Mouse (Mus musculus) lung, adult 2 months (tissue): ENCODE measurements around the gene Rgsl1. TPM values are rescaled to one million over a fixed set of nuclear protein-coding genes. Genes with fewer than 3 reads are reported as not detected.

ENCODE experiments used
- DNase-seq: peaks from one replicate; pipeline ENCODE4 v3.0.0; 2022
- H3K4me1 ChIP-seq: fragments of 200-500 bp; 2 replicates; pipeline ENCODE4 v1.6.1; 2011; ENCODE audit warnings: low read length; ENCODE audit not compliant: control insufficient read depth, insufficient read depth
- H3K4me3 ChIP-seq: fragments of 200-500 bp; replicated peaks from 2 replicates; pipeline ENCODE3; 2011; ENCODE audit warnings: low read depth, mild to moderate bottlenecking, control low read depth, low read length; ENCODE audit errors: extremely low read depth
- CTCF ChIP-seq: fragments of 200-500 bp; IDR thresholded peaks from 2 replicates; pipeline ENCODE4 v1.5.1; 2011; ENCODE audit warnings: mild to moderate bottlenecking, low read length, control low read depth; ENCODE audit not compliant: insufficient read depth
- POLR2A ChIP-seq: fragments of 200-500 bp; IDR thresholded peaks from 2 replicates; pipeline ENCODE4 v1.6.1; 2011; ENCODE audit warnings: low read depth, mild to moderate bottlenecking, control low read depth, low read length, borderline replicate concordance; ENCODE audit errors: extremely low read depth
- WGBS: fragments of 180-500 bp; shearing (Covaris S2); methylation state at CpG from one replicate; pipeline ENCODE4 v1.1.7; 2018; 5-methylcytosine and 5-hydroxymethylcytosine counted together
- polyA plus RNA-seq: library from polyadenylated mRNA; depleted of rRNA; stranded (reverse); fragments of >200 nt; gene quantifications from 2 replicates; pipeline ENCODE4 v1.2.3, GENCODE M21; 2012

The Rgsl1 gene
- polyA plus RNA-seq, 1 experiment, result 0.08 TPM

GRCm38 (mm10) chr1:153842121-153842740, 1.7 kb downstream of the Rgsl1 start:
- TF ChIP-seq CTCF (no peak), POLR2A (no peak)
- no peak overlapping the region for H3K4me3 ChIP-seq
- no peaks in the 10 kb centered on the region for H3K4me1 ChIP-seq
- 78% methylated on average over 11 of the region's 11 CpGs for WGBS
- no peak for DNase-seq

GRCm38 (mm10) chr1:153836036-153836435, 7.9 kb downstream of the Rgsl1 start:
- no peak for TF ChIP-seq POLR2A
- no peak for TF ChIP-seq CTCF
- Histone ChIP-seq H3K4me1 (no peaks in the 10 kb centered on the region), H3K4me3 (no peak overlapping the region)
- 46% methylated on average over 4 of the region's 4 CpGs for WGBS
- no peak for DNase-seq

GRCm38 (mm10) chr1:153830746-153831145, 13.2 kb downstream of the Rgsl1 start:
- no peak overlapping the region for H3K4me3 ChIP-seq

GRCm38 (mm10) chr1:153820216-153820615, 23.7 kb downstream of the Rgsl1 start:
- no peak for TF ChIP-seq CTCF
- TF ChIP-seq POLR2A, result no peak
- Histone ChIP-seq H3K4me1 (no peaks in the 10 kb centered on the region), H3K4me3 (no peak overlapping the region)
- no peak for DNase-seq
- WGBS, result 79% methylated on average over 3 of the region's 3 CpGs

More at GRCm38 (mm10) chr1:153830746-153831145, 13.2 kb downstream of the Rgsl1 start:
- TF ChIP-seq POLR2A, result no peak
- no peak for TF ChIP-seq CTCF
- 70% methylated on average over 4 of the region's 4 CpGs for WGBS
- DNase-seq, result no peak
- no peaks in the 10 kb centered on the region for H3K4me1 ChIP-seq

- Histone ChIP-seq H3K4me3 (no peak overlapping the region), H3K4me1 (no peaks in the 10 kb centered on the region)
- WGBS, result 15% methylated on average over 2 of the region's 2 CpGs
- TF ChIP-seq POLR2A, result no peak
- DNase-seq, result no peak
Observed at GRCm38 (mm10) chr1:153814278-153814677, 29.7 kb downstream of the Rgsl1 start.

- WGBS, result 38% methylated on average over 13 of the region's 13 CpGs
Observed at GRCm38 (mm10) chr1:153807390-153807993, 36.5 kb downstream of the Rgsl1 start.

GRCm38 (mm10) chr1:153803530-153803929, 40.4 kb downstream of the Rgsl1 start:
- TF ChIP-seq POLR2A (no peak), CTCF (no peak)
- no peaks in the 10 kb centered on the region for H3K4me1 ChIP-seq
- DNase-seq, result no peak
- H3K4me3 ChIP-seq, result no peak overlapping the region
- WGBS, result 68% methylated on average over 8 of the region's 8 CpGs

More at GRCm38 (mm10) chr1:153807390-153807993, 36.5 kb downstream of the Rgsl1 start:
- H3K4me3 ChIP-seq, result peak overlapping the region; percentile 16
- DNase-seq, result peak; percentile 23
- H3K4me1 ChIP-seq, result no peaks in the 10 kb centered on the region
- TF ChIP-seq CTCF (peak; percentile 18; the same call in 1 of the 2 replicates), POLR2A (no peak)

- 51% methylated on average over 7 of the region's 7 CpGs for WGBS
- Histone ChIP-seq H3K4me3 (no peak overlapping the region), H3K4me1 (no peaks in the 10 kb centered on the region)
- TF ChIP-seq POLR2A (no peak), CTCF (no peak)
- no peak for DNase-seq
Observed at GRCm38 (mm10) chr1:153802691-153803090, 41.3 kb downstream of the Rgsl1 start.

- no peak overlapping the region for H3K4me3 ChIP-seq
- DNase-seq, result no peak
- TF ChIP-seq CTCF, result no peak
- TF ChIP-seq POLR2A, result no peak
- H3K4me1 ChIP-seq, result no peaks in the 10 kb centered on the region
- 80% methylated on average over 3 of the region's 3 CpGs for WGBS
Observed at GRCm38 (mm10) chr1:153794241-153794640, 49.7 kb downstream of the Rgsl1 start.

GRCm38 (mm10) chr1:153790708-153791107, 53.2 kb downstream of the Rgsl1 start:
- no peaks in the 10 kb centered on the region for H3K4me1 ChIP-seq
- H3K4me3 ChIP-seq, result no peak overlapping the region
- TF ChIP-seq CTCF (no peak), POLR2A (no peak)
- WGBS, result 41% methylated on average over 2 of the region's 2 CpGs
- no peak for DNase-seq
